Mouse (Mus musculus) fat pad, adult 2 months (tissue): ENCODE measurements around the gene Treml2.

Experiments used
- DNase-seq: peaks from one replicate; pipeline ENCODE4 v3.0.0-alpha.2; 2011; ENCODE audit warnings: low read depth, low spot score; ENCODE audit errors: extremely low read depth

The Treml2 gene

DNA sequence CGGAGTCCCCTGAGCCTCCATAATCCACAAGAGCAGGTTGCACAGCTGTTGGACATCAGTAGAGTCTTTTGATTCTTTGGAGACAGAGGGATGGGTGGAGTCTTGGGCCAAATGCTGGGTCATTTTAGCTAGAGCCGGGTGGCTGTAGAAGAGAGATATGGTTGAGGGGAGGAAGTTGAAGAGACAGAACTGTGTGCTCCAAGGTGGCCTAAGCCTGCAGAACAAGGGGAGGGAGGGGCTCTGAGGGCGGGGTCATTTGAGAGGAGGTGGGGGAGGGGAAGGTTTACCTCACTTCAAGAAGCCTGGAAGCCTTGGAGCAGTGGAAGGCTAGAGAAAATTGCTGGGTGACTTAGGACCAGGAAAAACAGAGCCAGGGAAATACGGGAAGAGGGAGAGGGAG lies at the start of gene Treml2:
Gene Treml2, plus strand, starts transcription at position 296 of the 400 bp plus-strand sequence.
- DNase-seq, result no peak

DNA sequence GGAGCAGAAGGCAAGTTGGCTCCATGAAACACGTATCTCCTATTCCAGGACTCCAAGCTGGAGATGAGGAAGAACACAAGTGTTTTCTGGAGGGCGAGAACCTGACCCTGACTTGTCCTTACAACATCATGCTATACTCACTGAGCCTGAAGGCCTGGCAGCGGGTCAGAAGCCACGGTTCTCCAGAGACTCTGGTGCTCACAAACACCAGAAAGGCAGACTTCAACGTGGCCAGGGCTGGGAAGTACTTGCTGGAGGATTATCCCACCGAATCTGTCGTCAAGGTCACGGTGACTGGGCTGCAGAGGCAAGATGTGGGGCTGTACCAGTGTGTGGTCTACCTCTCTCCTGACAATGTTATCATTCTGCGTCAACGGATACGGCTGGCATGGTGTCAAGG lies 49.8 kb upstream of the Treml2 start:
- DNase-seq, result no peak

DNA sequence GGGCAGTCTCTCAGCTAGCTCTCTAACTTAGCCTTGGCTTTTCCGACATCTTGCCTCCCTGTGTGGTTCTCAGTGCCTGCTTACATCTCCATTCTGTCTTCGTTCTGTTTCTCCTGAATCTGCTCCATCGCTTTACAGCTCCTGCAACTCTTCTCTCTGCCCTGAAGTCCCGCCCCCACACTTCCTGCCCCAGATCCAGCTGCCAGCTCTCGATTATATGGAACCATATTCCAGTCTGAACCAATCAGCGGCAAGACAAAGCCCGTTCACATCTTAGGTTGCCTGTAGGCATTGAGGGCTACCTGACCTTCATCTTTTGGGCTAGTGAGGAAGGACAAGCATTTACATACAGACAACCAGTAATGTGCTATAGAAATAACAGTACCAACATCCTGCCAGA lies 48.7 kb upstream of the Treml2 start:
- DNase-seq, result no peak

DNA sequence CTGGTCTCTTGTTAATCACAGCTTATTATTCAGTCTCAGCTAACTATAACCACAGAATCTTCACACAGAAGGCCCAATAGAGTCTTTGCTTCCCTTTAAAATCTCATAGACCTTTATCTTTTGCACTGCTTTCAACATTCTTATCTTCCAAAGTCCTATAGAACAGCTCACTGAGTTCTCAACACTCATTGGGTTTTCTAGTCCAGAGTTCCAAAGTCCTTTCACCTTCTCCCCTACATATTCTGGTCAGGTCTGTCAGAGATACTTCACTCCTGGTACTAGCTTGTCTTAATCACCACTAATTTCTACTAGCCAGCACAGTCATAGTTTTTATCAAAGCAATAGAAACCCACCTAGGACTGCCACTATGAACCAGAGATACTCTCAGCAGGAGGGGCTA lies 42.7 kb upstream of the Treml2 start:
- no peak for DNase-seq

DNA sequence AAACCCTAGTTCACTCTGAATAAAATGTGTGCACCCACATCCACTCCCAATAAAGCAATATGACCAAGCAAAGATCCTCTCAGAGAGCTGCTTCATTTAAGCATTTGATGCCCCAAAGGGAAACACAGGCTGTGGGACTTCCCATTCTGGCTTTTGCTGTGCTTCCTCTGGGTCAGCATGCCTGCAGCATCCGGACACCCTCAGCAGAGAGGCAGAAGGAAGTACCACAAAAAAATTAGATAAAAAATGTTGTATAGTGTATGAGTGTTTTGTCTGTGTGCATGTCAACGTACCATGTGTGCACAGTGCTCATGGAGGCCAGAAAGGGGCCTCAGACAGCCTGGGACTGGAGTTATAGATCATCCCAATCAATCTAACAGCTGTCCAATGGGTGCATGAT lies 37.4 kb upstream of the Treml2 start:
- DNase-seq, result no peak

DNA sequence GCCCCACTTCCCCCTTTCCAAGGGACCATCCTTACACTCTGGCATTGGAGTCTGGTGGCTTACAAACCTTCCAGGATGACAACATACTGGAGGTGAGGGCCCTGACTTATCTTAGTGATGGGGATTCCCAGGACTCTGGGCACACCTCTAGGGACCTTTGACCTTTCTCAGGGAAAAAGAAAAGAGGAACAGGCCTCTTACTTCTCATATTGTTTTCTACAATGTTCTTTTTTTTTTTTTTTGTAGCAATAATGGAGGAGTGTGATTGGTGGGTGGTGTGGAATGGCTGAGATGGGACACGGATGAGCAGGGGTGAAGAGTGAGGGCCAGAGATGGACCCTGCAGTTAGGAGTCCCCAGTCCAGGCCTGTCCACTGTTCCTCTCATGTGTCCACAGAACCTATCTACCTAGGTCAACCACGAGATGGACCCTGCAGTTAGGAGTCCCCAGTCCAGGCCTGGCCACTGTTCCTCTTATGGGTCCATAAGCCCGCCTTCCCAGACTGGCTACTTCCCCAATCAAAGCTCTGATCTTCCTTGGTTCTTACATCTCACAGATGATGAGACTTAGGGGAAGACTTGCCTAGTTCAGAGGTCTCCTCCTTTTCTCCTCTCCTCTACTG lies 35.4 kb upstream of the Treml2 start, which contains the start of gene Treml4:
Gene Treml4, plus strand, starts transcription at position 555 of the 622 bp plus-strand sequence.
- no peak for DNase-seq

DNA sequence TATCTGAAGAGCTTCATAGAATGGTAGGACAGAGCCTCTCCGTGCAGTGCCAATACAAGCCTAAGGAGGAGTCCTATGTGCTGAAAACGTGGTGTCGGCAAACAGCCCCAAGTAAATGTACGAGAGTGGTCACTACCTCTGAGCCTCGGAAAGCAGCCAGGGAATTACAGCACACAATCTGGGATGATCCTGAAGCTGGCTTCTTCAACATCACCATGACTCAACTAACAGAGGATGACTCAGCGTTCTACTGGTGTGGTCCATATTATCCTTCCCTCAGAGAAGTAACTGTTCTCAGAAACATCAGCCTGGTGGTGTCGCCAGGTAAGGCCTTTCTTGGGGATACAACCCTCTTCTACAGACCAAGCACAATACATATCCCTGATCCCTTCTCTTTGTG lies 34.6 kb upstream of the Treml2 start:
- DNase-seq, result no peak

DNA sequence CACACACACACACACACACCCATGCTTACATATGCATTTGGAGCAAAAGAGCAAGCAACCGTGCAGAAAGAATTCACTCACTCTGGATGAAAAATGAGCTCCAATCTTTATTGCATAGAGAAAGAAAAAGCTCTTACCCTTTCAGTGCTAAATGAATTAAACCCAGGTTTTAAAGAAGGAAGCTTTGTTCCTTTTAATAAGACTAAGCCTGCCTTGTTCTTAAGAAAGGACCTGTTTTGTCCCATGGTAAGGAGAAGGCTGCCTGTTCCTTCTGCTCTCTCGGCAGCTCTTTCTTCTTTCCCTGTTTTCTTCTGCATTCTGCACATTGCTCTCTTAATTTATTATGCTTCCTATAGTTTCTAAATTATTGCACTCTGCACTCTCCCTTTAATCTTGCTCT lies 33.2 kb upstream of the Treml2 start:
- no peak for DNase-seq

DNA sequence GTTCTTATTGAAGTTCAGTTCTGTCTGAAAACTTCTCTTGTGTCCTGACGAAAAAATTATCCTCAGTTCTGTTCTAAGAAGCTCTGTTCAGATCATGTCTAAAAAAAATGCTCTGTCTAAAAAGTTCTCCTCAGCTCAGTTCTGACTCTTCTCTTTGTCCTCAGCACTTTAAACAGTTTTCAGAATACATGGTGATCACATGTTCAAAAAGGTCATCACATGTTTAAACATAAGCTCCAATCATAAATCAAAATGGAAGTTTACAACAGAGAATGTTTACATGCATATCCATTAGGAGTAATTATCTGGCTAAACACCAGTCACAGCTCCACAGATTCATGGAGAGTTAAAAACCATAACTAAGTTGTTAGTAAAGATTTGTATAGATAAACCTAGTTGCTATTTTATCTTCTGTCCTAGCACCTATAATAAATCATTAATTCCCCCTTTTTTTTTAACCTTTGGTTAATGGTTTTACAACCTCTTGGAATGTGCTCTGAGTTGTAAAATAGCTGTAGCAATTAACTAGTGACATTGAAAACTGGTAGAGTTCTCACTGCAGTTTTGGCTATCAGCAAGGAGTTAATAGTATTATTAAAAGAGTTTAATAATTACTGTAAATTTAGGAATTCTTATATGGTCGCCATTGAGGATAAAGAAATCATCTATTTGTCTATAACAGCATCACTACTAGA lies 32.5 kb upstream of the Treml2 start:
- DNase-seq, result no peak

DNA sequence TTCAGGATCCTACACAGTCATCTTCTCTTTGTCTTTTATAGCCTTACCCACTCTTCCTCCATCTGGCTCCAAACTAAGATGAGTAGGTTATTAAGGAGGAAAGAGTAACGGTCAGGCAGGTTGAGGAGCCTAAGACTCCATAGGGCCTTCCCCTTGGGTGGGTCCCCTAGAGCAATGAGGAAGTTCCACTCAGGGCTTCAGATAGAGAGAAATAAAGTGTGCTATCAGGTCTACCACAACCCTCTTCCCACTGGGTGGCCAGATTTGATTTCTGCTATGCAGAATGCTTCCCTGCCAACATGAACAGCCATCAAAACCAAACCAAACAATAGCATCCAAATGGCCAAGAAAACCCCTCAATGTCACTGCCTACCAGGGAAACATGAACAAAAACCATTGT lies 31.7 kb upstream of the Treml2 start:
- DNase-seq, result no peak

DNA sequence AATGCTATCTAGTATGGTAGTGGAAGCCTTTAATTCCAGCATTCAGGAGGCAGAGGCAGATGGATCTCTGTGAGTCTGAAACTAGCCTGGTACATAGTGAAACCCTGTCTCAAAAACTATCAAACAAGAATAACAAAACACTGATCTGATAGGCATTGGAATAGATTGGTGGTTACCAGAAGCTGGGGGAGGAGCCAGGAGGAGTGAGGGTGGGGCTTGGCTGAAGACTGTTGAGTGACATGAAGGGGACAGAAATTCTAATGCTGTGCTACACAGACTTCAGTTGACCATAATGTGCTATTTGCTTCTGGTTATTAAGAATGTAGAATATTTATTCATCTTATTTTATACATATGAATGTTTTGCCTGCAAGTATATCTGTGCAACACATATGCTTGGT lies 31.0 kb upstream of the Treml2 start:
- no peak for DNase-seq

DNA sequence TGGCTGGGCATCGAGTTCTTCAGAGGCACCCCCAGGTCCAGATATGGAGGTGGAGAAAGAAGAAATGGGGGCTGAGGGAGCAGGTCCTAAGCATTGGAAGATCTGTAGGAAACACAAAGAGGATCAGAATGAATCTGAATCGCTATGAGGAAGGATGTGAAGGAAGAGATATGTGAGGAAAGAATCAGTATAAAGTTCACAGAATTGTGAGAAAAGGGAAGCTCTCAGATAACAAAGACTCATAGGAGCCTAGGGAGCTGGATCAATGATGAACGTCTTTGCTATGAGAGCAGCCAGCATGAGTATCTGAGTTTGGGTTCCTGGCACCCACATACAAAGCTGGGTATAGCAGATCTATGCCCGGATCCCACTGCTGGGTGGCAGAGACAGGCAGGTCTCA lies 29.5 kb upstream of the Treml2 start:
- DNase-seq, result no peak

DNA sequence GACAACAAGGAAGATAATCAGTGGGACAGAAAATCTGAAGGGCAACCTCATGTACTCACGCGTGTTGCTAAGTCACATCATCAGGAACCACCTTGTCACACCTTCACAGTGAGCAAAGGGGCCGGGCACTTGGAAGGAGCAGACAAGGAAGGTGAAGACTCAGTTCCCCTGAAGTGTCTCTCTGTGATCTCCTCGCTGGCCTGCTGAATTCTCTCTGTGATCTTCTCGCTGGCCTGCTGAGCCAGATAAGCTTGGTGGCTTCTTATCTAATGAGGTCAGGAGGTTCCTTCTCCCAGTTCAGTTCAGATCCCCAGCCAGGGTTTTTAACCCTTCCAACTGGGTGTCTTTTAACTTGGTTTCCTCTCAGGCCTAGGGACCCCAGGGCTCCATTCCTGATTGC lies 27.1 kb upstream of the Treml2 start:
- DNase-seq, result no peak

DNA sequence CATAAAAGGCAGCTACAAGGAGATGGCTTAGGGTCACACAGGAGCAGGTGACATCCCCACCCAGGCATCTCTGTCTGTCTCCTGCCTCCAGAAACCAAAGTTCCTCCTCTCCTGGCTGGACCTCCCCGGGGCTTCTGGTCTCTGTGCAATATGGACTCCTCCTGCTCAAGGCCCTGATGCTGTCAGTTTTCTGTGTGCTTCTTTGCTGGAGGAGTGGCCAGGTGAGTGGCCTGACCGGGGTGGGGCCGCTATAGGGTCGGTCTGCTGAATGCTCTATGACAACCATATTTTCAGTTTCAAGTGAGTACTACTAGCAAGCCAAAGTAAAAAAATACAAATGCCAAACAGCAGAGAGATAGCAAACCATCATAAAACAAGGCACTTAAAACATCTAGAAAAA lies 26.7 kb upstream of the Treml2 start:
- DNase-seq, result no peak

DNA sequence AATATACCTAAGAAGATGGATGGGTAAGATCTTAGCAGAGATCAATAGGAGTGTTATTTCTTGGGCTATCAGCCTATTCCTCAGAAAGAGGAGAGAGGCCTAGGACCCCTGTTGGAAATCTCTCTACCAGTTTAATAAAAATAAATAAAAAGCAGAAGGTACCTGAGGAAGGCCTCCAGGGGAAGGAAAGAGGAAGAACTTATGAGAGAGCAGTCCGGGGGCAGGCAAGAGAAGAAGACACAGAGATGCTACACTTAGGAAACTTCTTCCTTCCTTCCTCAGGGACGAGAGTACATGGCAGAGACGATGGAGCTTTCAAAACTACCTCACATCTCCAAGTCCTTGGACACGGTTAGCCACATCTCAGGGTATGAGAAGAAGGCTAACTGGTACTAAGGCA lies 25.2 kb upstream of the Treml2 start:
- DNase-seq, result no peak

DNA sequence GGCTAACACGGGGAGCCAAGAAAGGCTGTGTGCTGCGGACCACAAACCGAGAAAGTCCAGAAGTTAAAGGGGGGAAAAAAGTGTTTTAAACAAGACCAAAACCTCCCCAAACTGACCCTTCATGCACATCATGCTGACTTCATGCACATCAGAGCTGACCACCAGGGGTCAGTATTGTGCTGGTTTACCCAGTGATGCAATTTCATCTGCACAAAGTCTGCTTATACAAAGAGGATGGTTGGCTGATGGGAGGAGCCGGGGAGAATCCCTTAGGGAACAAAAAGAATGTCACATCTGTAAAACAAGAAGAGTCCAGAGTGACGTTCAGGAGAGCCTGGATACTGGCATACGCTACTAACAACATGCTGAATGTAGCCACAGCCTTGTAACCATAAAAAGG lies 24.4 kb upstream of the Treml2 start:
- no peak for DNase-seq

DNA sequence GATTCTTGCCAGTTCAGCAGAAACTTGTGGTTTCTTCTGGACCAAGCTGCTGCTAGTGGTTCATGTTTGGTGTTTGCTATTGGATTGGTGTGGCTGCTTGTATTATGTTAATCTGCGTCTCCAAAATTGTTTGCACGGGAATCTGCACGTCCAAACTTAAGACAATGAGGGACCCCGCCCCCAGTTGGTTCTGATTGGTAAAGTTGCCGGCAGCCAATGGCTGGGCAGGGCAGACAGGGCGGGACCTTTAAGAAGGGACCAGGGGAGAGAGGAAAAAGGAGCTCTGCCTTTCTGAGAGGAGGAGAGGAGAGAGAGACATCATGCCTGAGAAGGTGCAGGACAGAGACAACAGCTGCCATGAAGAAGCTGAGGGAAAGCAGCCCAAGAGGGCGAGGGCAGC lies 23.6 kb upstream of the Treml2 start:
- DNase-seq, result no peak

DNA sequence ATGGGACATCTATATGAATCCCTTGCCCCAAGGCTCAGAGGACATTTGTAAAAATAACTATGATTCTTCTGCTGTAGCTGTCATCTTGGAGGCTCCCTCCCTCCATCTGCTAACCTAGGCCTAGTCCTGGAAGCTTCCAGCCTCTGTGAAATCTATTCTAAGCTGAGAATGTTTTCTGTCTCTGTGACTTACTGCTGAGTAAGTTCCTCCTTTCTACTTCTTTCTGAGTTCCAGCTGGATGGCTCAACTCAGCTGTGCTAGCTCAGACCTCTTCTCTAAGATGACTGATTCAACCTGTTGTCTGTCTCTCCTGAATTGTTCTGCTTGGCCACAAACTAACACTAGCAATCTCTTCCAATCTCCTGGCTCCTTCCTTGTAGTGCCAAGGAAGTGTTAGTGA lies 20.9 kb upstream of the Treml2 start:
- DNase-seq, result no peak

DNA sequence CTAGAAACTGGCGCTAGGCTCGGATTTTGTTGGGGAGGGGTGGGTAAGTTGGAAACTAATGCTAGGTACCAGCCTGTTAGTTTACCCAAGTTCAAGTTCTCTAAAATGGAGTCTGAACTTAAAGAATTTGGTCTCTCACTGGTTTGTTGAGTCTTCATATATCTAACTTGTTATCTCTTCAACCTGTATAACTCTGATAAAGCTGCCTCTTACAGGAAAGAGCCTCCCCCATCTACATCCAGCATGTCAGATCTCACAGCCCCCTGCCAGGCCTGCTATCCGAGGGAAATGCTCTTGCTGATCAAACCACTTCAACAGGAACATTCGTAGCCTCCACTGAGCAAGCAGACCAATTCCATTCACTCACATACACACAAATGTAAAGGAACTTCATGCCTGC lies 20.3 kb upstream of the Treml2 start:
- DNase-seq, result no peak

DNA sequence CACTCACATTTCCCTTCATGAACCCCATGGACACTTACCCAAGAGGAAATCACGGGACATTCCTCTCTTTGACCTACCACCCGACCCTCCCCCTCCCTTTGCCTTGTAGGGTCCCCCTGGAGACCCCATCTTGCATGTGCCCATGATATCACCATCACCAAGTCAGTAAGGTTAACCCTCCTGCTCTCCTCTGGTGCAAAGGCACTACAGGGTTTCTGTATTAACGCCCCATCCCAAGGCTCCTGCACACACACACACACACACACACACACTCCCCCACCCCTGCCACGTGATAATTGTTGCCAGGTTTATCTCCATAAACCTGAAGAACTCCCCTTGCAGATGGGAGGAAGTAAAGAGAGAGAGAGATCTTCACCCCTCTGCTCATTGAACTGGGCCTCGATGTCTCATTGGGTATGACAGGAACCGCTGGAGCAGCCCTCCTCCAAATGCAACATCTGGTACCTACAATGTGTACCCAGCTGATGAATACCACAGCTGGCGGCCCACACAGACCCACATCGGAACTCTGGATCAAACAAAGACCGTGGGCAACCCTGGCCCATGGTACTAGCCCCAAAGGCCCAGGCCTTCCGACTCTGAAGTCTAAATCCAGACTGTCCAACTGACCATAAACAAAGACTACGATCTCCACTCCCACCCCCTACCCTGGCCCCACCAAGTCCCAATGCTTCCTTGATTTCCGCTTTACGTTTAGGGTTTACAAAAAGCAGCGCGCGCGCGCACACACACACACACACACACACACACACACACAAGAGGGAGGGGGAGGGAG lies 18.2 kb upstream of the Treml2 start:
- no peak for DNase-seq

DNA sequence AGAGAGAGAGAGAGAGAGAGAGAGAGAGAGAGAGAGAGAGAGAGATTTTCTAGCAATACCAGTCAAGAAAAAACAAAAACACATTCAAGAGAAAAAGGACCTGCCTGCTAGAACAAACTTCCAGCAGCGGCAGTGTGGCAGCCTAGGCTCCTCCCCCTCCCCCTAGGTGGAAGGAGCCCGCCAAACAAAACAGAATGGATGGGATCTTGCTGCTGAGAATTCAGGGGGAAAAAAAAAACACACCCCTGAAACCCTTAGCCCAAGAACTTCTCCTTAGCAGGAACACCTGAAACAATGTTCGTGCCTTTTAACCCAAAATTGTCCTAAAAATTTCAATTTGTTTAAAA lies 17.6 kb upstream of the Treml2 start:
- no peak for DNase-seq

DNA sequence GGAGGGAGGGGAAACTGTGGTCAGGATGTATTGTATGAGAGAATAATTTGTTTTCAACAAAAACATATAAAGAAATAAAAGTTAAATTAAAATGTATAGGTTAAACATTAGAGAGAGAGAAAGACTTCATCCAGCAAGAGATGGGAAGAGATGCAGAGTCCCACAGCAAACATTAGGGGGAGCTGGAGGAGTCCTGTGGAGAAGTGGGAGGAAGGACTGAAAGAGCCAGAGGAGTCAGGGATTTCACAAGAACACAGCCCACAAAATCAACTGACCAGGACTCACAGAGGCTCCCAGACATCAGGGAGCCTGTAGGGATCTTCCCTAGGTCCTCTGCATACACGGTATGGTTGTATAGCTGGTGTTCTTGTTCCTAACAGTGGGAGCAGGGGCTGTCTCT lies 12.5 kb upstream of the Treml2 start:
- DNase-seq, result no peak
